Comparison of ENCODE assay signal across 1 mouse cellular context in genomic region chr1:135094723-135095122, GRCm38 (mm10).
TF ChIP-seq lines count a peak whose summit lies in the region.

No protein-coding gene starts in this region.

TF ChIP-seq in CH12.LX, 34 proteins besides CTCF, POLR2A, EP300 and RAD21 (continued from another document):
- TF ChIP-seq ZMIZ1 (IDR thresholded peaks at IDR 0.05; ENCODE audit: low read depth, low read length) = no peak
- TF ChIP-seq ELF1 (IDR thresholded peaks at IDR 0.05; ENCODE audit: low read depth, low read length) = no peak
- TF ChIP-seq JUN (IDR thresholded peaks at IDR 0.05; ENCODE audit: insufficient read depth, low read depth, low read length) = no peak
